Mouse (Mus musculus) E14TG2a.4 (cell line): ENCODE data around the gene Tmc5.

Source experiments
- CTCF ChIP-seq: conservative IDR thresholded peaks from 2 replicates; pipeline ENCODE4 v1.5.1; 2014; ENCODE audit warnings: low read length
- POU5F1 ChIP-seq: IDR thresholded peaks from 2 replicates; pipeline ENCODE4 v1.6.1; 2014; ENCODE audit warnings: low read length, borderline replicate concordance

- TF ChIP-seq CTCF: no peak
- TF ChIP-seq POU5F1: no peak
Observed at GRCm38 (mm10) chr7:118618104-118618503, 21.0 kb downstream of the Tmc5 start.
